Mouse (Mus musculus) cortical plate, adult 2 months (tissue): ENCODE results near the gene Stk11.
A peak's percentile ranks its signal among the peaks of the same experiment; 100 is the strongest.

Experiments used
- CTCF ChIP-seq: fragments of 200-500 bp; IDR thresholded peaks from 2 replicates; pipeline ENCODE4 v1.5.1; 2011; ENCODE audit warnings: mild to moderate bottlenecking, control low read depth, low read length; ENCODE audit not compliant: insufficient read depth; ENCODE audit errors: extremely low read depth
- POLR2A ChIP-seq: fragments of 200-500 bp; IDR thresholded peaks from 2 replicates; pipeline ENCODE4 v1.6.1; 2011; ENCODE audit warnings: mild to moderate bottlenecking, low read length, control low read depth; ENCODE audit not compliant: insufficient read depth; ENCODE audit errors: extremely low read depth

DNA sequence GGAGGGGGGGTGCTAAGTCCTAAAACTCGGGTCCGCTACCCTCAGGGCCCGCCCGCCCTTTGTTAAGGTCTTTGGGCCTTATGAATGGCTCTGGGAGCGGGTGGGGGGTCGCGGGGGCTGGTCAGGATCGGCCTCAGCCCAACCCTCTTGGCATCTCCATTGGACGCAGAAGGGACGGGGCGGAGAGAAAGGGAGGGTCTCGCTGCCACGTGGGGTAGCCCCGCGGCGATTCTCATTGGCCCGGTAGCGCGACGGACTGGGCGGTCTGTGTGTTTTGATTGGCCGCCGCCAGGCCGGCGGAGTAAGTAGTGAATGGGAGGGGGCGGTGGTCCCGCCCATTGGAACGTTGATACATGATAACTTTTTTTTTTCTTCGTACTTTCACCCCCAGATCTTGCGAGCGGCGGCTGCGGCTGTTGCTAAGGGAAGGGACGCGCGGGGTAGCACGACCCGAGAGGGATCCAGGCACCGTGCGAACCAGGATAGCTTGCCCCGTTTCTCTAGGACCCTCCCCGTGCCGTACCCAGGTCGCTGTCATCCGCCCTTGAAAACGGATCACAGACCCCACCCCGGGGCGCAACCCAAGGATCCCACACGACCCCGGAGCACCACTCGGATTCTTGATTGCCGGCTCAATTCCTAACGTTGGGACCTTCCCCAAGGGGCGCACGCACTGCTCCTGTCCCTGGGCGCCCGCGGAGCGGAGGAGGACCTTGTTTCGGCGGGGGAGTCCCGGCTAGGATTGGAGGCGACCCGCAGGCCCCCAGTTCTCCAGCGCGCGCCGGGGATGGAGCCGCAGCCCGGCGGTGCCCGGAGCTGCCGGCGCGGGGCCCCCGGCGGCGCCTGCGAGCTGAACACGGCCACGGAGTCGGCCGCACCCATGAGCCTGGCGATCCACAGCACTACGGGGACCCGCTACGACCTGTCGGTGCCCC lies 34.0 kb downstream of the Stk11 start:
- TF ChIP-seq CTCF: no peak
- peak; percentile 89 for TF ChIP-seq POLR2A
